Mouse (Mus musculus): Measurements from ENCODE around the gene L3mbtl3. TPM values are rescaled to one million over a fixed set of nuclear protein-coding genes. Genes with fewer than 3 reads are reported as not detected.

The L3mbtl3 gene
- polyA plus RNA-seq, 1 experiment from 2014 or later: 16.5 TPM

DNA sequence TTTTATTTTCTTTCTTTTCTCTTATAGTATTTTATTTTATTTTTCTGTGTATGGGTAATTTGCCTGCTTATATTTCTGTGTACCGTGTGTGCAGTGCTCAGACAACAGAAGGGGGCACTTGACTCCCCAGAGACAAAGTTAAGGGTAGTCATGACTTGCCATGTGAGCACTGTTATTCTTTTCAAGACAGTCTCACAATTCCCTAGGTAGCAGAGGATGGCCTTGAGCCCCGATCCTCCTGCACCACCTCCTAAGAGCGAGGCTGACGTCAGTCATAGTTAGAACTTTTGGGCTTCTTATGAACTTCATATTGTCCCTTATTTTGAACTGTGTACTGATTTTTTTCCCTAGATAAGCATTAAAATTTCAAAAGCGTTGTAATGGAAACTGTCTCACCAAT lies 48.5 kb downstream of the L3mbtl3 start:
- Histone ChIP-seq H3K27me3 (ENCODE audit: control insufficient read depth, insufficient read depth, low read length) (no peaks in the 10 kb centered on the region), H3K4me1 (ENCODE audit: control insufficient read depth, insufficient read depth, low read length) (no peaks in the 10 kb centered on the region), H3K27ac (ENCODE audit: low read depth, low read length) (no peak overlapping the region), H3K4me2 (replicated peaks; ENCODE audit: low read depth, low read length) (no peak overlapping the region), H3K9ac (ENCODE audit: low read depth, low read length) (no peak overlapping the region), H3K4me3 (ENCODE audit: low read length) (no peak overlapping the region), H3K36me3 (ENCODE audit: control insufficient read depth, insufficient read depth, low read length) (peaks cover 28% of the 10 kb centered on the region), H3K9me3 (ENCODE audit: control insufficient read depth, low read length) (no peaks in the 10 kb centered on the region)
- ATAC-seq (ENCODE audit: low FRiP score, low TSS enrichment): no peak
- WGBS: 94% methylated on average over 5 of the region's 5 CpGs

DNA sequence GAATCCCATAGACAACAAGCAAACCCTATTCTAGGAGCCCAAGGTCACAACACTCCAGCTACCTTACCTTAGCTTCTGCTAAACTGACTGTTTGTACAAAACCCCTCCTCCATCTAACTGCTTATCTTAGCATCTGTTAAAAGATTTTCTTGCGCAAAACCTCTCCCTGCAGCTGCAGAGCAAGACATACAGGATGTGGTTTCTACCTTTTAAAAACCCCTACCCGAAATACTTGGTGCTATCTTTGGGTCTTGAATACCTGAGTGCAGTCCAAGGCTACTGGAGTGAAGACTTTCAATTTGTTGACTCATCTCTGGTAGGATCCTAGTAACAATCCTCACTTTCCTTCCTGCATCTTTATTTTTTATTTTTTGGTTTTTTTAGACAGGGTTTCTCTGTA lies 50.5 kb downstream of the L3mbtl3 start:
- ATAC-seq (ENCODE audit: low FRiP score, low TSS enrichment): no peak
- Histone ChIP-seq H3K27ac (ENCODE audit: low read depth, low read length) (no peak overlapping the region), H3K4me2 (replicated peaks; ENCODE audit: low read depth, low read length) (no peak overlapping the region), H3K9ac (ENCODE audit: low read depth, low read length) (no peak overlapping the region), H3K4me1 (ENCODE audit: control insufficient read depth, insufficient read depth, low read length) (no peaks in the 10 kb centered on the region), H3K9me3 (ENCODE audit: control insufficient read depth, low read length) (no peaks in the 10 kb centered on the region), H3K27me3 (ENCODE audit: control insufficient read depth, insufficient read depth, low read length) (no peaks in the 10 kb centered on the region), H3K4me3 (ENCODE audit: low read length) (no peak overlapping the region), H3K36me3 (ENCODE audit: control insufficient read depth, insufficient read depth, low read length) (peaks cover 28% of the 10 kb centered on the region)
- WGBS: 88% methylated on average over 2 of the region's 2 CpGs

DNA sequence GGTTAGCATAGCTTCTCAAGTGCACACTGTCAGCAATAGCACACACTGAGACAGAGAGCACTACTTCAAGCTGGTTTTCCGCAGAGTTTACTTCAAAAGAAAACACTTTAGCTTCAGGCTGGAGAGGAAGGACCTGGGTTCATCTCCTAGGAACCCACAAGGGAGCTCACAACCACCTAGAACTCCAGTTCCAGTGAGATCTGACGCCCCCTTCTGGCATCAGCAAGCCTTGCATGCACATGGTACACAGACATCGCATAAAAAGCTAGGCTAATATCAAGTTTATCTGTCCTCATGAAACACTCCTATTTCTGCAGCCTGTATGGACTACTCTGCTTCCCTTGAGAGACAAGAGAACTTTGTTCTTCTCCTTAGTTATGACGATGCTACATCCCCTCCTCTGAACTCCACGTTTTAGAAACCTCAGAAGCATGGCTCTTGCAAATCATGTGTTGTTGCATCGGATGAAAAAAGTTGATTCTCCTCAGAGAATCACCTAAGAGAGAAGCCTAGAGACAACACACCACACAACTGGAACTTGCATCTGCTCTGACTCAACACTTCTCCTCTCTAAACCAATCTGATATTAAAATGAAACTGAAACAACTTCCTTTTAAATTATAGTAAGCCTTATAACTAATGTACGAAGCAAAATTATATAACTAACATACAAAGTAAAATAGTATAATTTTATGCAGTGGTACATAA lies 53.3 kb downstream of the L3mbtl3 start:
- H3K4me2 ChIP-seq (replicated peaks; ENCODE audit: low read depth, low read length): no peak overlapping the region
- H3K4me3 ChIP-seq (ENCODE audit: low read length): no peak overlapping the region
- H3K27ac ChIP-seq (ENCODE audit: low read depth, low read length): no peak overlapping the region
- ATAC-seq (ENCODE audit: low FRiP score, low TSS enrichment): no peak
- H3K4me1 ChIP-seq (ENCODE audit: control insufficient read depth, insufficient read depth, low read length): no peaks in the 10 kb centered on the region
- H3K9ac ChIP-seq (ENCODE audit: low read depth, low read length): no peak overlapping the region
- WGBS: 81% methylated on average over 7 of the region's 7 CpGs
- H3K27me3 ChIP-seq (ENCODE audit: control insufficient read depth, insufficient read depth, low read length): no peaks in the 10 kb centered on the region
- H3K9me3 ChIP-seq (ENCODE audit: control insufficient read depth, low read length): no peaks in the 10 kb centered on the region
- H3K36me3 ChIP-seq (ENCODE audit: control insufficient read depth, insufficient read depth, low read length): peaks cover 27% of the 10 kb centered on the region

DNA sequence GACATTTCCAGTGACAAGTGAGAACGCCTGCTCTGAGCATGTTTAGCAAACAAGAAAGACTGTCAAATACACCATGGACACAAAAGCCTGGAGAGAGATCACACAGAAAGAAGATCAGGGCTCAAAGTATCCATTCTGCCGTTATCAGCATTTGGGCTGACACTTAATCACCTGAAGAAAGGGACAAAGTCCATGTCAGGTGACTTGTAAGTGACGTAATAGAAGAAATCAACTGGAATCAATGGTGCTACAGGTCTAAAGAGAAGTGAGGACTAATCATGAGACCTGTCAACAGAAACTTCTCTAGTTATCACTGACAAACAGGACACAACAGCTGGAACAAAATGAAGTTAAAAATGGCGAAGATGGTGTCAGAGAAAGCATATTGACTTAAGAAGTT lies 55.1 kb downstream of the L3mbtl3 start:
- Histone ChIP-seq H3K9me3 (ENCODE audit: control insufficient read depth, low read length) (no peaks in the 10 kb centered on the region), H3K4me2 (replicated peaks; ENCODE audit: low read depth, low read length) (no peak overlapping the region), H3K36me3 (ENCODE audit: control insufficient read depth, insufficient read depth, low read length) (peaks cover 19% of the 10 kb centered on the region), H3K27ac (ENCODE audit: low read depth, low read length) (no peak overlapping the region), H3K4me3 (ENCODE audit: low read length) (no peak overlapping the region), H3K27me3 (ENCODE audit: control insufficient read depth, insufficient read depth, low read length) (no peaks in the 10 kb centered on the region), H3K4me1 (ENCODE audit: control insufficient read depth, insufficient read depth, low read length) (no peaks in the 10 kb centered on the region), H3K9ac (ENCODE audit: low read depth, low read length) (no peak overlapping the region)
- ATAC-seq (ENCODE audit: low FRiP score, low TSS enrichment): no peak
- 89% methylated on average over 4 of the region's 4 CpGs for WGBS

DNA sequence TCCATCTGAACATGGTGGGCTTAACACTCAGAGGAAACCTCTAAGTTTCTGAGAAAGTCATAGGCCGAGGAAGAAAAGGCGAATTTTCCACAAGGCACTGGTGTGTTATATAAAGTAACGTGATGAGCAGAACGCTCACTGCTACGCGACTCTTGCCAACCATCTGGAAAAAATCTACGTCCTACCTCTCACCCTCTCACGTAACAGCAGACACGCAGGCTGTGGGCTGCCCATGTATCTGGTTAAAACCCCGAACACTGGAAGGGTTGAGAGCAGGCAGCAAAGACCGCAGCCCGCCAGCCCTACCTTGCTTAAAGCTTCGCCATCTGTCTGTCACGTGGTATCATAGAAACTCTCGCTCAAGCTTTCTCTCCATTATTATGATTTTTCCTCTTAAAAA lies 61.4 kb downstream of the L3mbtl3 start:
- WGBS: 96% methylated on average over 15 of the region's 15 CpGs
- Histone ChIP-seq H3K4me3 (ENCODE audit: low read length) (no peak overlapping the region), H3K9ac (ENCODE audit: low read depth, low read length) (no peak overlapping the region), H3K27ac (ENCODE audit: low read depth, low read length) (no peak overlapping the region), H3K36me3 (ENCODE audit: control insufficient read depth, insufficient read depth, low read length) (peaks cover 53% of the 10 kb centered on the region), H3K9me3 (ENCODE audit: control insufficient read depth, low read length) (no peaks in the 10 kb centered on the region), H3K4me2 (replicated peaks; ENCODE audit: low read depth, low read length) (no peak overlapping the region), H3K4me1 (ENCODE audit: control insufficient read depth, insufficient read depth, low read length) (no peaks in the 10 kb centered on the region), H3K27me3 (ENCODE audit: control insufficient read depth, insufficient read depth, low read length) (no peaks in the 10 kb centered on the region)
- ATAC-seq (ENCODE audit: low FRiP score, low TSS enrichment): no peak

DNA sequence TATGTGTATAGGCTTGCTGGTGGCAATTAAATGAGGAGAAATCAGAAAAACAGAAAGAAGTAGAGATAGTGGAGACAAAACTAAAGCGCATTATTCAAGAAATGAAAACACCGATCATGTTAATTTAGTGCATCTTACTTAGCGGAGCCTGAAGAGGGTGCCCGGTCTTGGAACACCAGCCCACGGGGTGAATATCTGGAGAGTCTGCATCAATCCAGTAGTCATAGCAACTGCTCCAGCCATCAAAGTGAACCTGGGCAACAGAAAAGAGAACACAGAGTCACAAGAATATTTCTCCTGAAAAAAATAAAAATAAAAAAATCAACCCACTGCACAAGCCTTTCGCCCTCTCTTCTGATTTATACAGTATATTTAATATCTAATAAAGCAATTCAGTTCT lies 72.3 kb downstream of the L3mbtl3 start:
- no peaks in the 10 kb centered on the region for H3K9me3 ChIP-seq (ENCODE audit: control insufficient read depth, low read length)
- peaks cover 26% of the 10 kb centered on the region; the same call in 1 of the 2 replicates for H3K36me3 ChIP-seq (ENCODE audit: control insufficient read depth, insufficient read depth, low read length)
- no peaks in the 10 kb centered on the region for H3K27me3 ChIP-seq (ENCODE audit: control insufficient read depth, insufficient read depth, low read length)
- H3K4me3 ChIP-seq (ENCODE audit: low read length): no peak overlapping the region
- no peak overlapping the region for H3K9ac ChIP-seq (ENCODE audit: low read depth, low read length)
- H3K4me2 ChIP-seq (replicated peaks; ENCODE audit: low read depth, low read length): no peak overlapping the region
- H3K4me1 ChIP-seq (ENCODE audit: control insufficient read depth, insufficient read depth, low read length): no peaks in the 10 kb centered on the region
- 94% methylated on average over 6 of the region's 6 CpGs for WGBS
- ATAC-seq (ENCODE audit: low FRiP score, low TSS enrichment): no peak
- H3K27ac ChIP-seq (ENCODE audit: low read depth, low read length): no peak overlapping the region

DNA sequence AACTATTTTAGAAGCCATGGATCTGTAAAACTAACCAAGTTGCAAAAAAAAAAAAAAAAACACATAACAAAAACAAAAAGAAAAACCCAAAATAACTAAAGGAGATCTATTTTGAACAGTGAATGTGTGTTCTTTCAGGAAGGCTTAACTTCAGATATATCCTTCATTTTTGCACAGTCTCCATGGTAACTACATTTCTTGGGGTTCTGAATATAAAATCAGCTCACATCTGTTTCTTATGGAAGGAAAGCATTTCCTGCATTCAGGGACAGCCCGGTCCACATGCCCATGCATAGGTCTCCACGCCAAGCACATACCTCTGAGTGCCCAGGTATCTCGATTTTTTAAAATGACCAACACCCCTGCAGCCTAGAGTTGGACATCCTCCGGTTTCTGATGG lies 73.4 kb downstream of the L3mbtl3 start:
- ATAC-seq (ENCODE audit: low FRiP score, low TSS enrichment): no peak
- no peak overlapping the region for H3K27ac ChIP-seq (ENCODE audit: low read depth, low read length)
- H3K4me3 ChIP-seq (ENCODE audit: low read length): no peak overlapping the region
- H3K36me3 ChIP-seq (ENCODE audit: control insufficient read depth, insufficient read depth, low read length): peaks cover 26% of the 10 kb centered on the region; the same call in 1 of the 2 replicates
- no peak overlapping the region for H3K9ac ChIP-seq (ENCODE audit: low read depth, low read length)
- no peaks in the 10 kb centered on the region for H3K4me1 ChIP-seq (ENCODE audit: control insufficient read depth, insufficient read depth, low read length)
- over 99% methylated on average over 4 of the region's 4 CpGs for WGBS
- no peaks in the 10 kb centered on the region for H3K27me3 ChIP-seq (ENCODE audit: control insufficient read depth, insufficient read depth, low read length)
- H3K4me2 ChIP-seq (replicated peaks; ENCODE audit: low read depth, low read length): no peak overlapping the region
- H3K9me3 ChIP-seq (ENCODE audit: control insufficient read depth, low read length): no peaks in the 10 kb centered on the region

DNA sequence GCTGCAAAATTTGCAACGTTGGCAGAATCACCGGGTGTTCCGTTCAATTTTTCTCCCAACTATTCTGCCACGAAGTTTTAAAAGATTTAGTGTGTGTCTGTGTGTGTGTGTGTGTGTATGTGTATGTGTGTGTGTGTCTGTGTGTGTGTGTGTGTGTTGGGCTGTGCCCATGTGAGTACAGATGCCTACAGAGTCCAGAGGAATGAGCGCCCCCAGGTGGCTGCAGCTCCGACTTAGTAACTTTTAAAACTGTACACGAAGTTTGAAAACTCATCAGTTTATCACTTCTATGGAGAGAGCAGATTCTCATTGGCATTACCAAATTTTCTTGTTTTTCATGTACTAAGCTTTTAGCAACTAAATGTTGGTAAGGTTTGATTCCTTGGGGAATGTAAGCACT lies 78.1 kb downstream of the L3mbtl3 start:
- no peak for ATAC-seq (ENCODE audit: low FRiP score, low TSS enrichment)
- Histone ChIP-seq H3K9ac (ENCODE audit: low read depth, low read length) (no peak overlapping the region), H3K4me1 (ENCODE audit: control insufficient read depth, insufficient read depth, low read length) (no peaks in the 10 kb centered on the region), H3K36me3 (ENCODE audit: control insufficient read depth, insufficient read depth, low read length) (peaks cover 20% of the 10 kb centered on the region; the same call in 1 of the 2 replicates), H3K4me3 (ENCODE audit: low read length) (no peak overlapping the region), H3K4me2 (replicated peaks; ENCODE audit: low read depth, low read length) (no peak overlapping the region), H3K27ac (ENCODE audit: low read depth, low read length) (no peak overlapping the region), H3K9me3 (ENCODE audit: control insufficient read depth, low read length) (no peaks in the 10 kb centered on the region), H3K27me3 (ENCODE audit: control insufficient read depth, insufficient read depth, low read length) (no peaks in the 10 kb centered on the region)
- WGBS: 91% methylated on average over 7 of the region's 7 CpGs

DNA sequence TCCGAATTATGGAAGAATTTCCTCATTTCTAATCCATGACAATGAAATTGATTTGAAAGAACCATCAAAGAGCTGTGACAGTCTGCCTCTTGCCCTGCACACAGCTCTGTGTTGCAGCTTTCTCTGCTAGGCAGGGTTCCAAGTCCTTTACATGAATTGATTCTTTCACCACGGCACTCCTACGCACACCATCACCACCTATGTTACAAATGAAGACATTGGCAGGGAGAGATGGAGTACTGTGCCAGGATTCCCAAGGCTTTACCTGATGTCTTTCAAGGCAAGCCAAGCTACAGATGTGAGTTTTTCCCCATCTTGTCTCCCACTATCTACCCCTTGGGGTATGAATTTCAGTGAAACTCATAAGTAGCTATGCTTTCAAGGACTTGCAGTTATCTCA lies 78.6 kb downstream of the L3mbtl3 start:
- no peak overlapping the region for H3K27ac ChIP-seq (ENCODE audit: low read depth, low read length)
- no peaks in the 10 kb centered on the region for H3K4me1 ChIP-seq (ENCODE audit: control insufficient read depth, insufficient read depth, low read length)
- peaks cover 19% of the 10 kb centered on the region; the same call in 1 of the 2 replicates for H3K36me3 ChIP-seq (ENCODE audit: control insufficient read depth, insufficient read depth, low read length)
- no peak for ATAC-seq (ENCODE audit: low FRiP score, low TSS enrichment)
- WGBS: 84% methylated on average over 3 of the region's 3 CpGs
- H3K27me3 ChIP-seq (ENCODE audit: control insufficient read depth, insufficient read depth, low read length): no peaks in the 10 kb centered on the region
- H3K4me2 ChIP-seq (replicated peaks; ENCODE audit: low read depth, low read length): no peak overlapping the region
- H3K4me3 ChIP-seq (ENCODE audit: low read length): no peak overlapping the region
- no peaks in the 10 kb centered on the region for H3K9me3 ChIP-seq (ENCODE audit: control insufficient read depth, low read length)
- no peak overlapping the region for H3K9ac ChIP-seq (ENCODE audit: low read depth, low read length)
